Mouse (Mus musculus): ENCODE measurements around the gene Fras1. TPM values are rescaled to one million over a fixed set of nuclear protein-coding genes. Genes with fewer than 3 reads are reported as not detected.

Fras1 gene
- polyA plus RNA-seq, 1 experiment from 2014 or later, result 34.5 TPM

DNA sequence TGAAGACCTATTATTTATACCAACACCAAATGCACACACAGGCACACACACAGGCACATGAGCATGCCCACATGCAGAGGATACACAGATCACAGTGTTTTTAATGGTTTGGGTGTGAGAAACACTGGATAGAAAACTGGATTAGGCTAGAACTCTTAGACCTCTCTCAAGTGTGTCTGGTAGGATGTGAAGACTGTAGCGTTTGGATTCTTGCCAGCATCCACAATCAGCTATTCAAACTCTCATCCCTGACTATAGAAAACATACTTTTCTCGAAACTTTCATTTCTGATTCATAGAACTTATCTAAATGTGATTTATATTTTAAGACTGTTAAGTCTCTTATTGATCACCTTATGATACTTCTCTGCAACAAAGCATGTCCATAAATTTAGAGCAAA lies 34.5 kb downstream of the Fras1 start:
- Histone ChIP-seq H3K36me3 (ENCODE audit: control insufficient read depth, insufficient read depth, low read length) (no peaks in the 10 kb centered on the region), H3K27me3 (ENCODE audit: control insufficient read depth, insufficient read depth, low read length) (no peaks in the 10 kb centered on the region), H3K4me1 (ENCODE audit: control insufficient read depth in 2 of 2, insufficient read depth in 2 of 2, low read length in 2 of 2) (0 out of 4 replicates have a peak, but pooled peaks cover 0 to 3% of the 10 kb centered on the region in 2 experiments), H3K9me3 (ENCODE audit: control insufficient read depth, low read length) (no peaks in the 10 kb centered on the region), H3K9ac (ENCODE audit: low read length) (no peak overlapping the region), H3K27ac (replicated peaks in 1 of 2; ENCODE audit: control insufficient read depth in 1 of 2, insufficient read depth in 1 of 2, low read depth in 2 of 2, low read length in 2 of 2) (no peak overlapping the region), H3K4me2 (ENCODE audit: low read length) (no peak overlapping the region), H3K4me3 (ENCODE audit: control insufficient read depth in 1 of 2, insufficient read depth in 1 of 2, low read depth in 1 of 2, low read length in 2 of 2) (no peak overlapping the region)
- ATAC-seq (ENCODE audit: insufficient number of reproducible peaks, insufficient read depth, low FRiP score, low read depth), result no peak
- WGBS, result 55% methylated on average over 2 of the region's 2 CpGs

DNA sequence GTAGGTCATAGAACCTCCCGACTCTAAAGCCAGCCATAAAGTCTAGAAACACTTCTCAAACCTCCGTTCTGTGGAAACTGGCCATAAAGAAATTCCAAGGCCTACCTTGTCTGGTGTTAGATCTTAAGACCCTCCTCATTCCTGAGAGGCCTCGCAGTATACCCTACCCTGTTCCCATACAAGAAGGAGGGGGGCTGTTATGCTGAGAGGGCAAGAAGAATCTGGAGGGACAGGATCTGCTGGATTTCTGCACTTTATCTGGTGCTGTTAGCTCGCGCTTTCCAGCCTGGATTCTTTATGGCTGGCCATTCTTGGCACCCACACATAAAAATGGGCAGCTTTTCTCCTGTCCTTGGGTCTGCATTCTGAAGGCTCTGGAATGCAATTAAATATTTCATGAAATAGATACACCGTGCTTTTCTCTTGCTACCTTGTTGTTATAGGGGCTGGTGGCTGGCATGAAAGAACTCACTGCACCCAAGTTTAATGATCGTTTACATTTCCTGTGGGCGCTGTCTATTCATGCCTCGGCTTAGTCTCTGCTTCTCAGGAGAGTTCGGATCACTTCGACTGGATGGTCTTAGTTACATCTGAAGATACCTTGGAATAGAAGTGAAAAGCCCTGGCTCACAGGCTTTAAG lies 39.1 kb downstream of the Fras1 start:
- no peak overlapping the region for H3K4me2 ChIP-seq (ENCODE audit: low read length)
- H3K27ac ChIP-seq (replicated peaks in 1 of 2; ENCODE audit: control insufficient read depth in 1 of 2, insufficient read depth in 1 of 2, low read depth in 2 of 2, low read length in 2 of 2), result no peak overlapping the region
- ATAC-seq (ENCODE audit: insufficient number of reproducible peaks, insufficient read depth, low FRiP score, low read depth), result no peak
- H3K36me3 ChIP-seq (ENCODE audit: control insufficient read depth, insufficient read depth, low read length), result no peaks in the 10 kb centered on the region
- WGBS, result 74% methylated on average over 11 of the region's 11 CpGs
- no peak overlapping the region for H3K4me3 ChIP-seq (ENCODE audit: control insufficient read depth in 1 of 2, insufficient read depth in 1 of 2, low read depth in 1 of 2, low read length in 2 of 2)
- H3K4me1 ChIP-seq (ENCODE audit: control insufficient read depth in 2 of 2, insufficient read depth in 2 of 2, low read length in 2 of 2), result 0 out of 4 replicates have a peak, but pooled peaks cover 0 to 3% of the 10 kb centered on the region in 2 experiments
- H3K27me3 ChIP-seq (ENCODE audit: control insufficient read depth, insufficient read depth, low read length), result no peaks in the 10 kb centered on the region
- H3K9ac ChIP-seq (ENCODE audit: low read length), result no peak overlapping the region
- H3K9me3 ChIP-seq (ENCODE audit: control insufficient read depth, low read length), result no peaks in the 10 kb centered on the region

DNA sequence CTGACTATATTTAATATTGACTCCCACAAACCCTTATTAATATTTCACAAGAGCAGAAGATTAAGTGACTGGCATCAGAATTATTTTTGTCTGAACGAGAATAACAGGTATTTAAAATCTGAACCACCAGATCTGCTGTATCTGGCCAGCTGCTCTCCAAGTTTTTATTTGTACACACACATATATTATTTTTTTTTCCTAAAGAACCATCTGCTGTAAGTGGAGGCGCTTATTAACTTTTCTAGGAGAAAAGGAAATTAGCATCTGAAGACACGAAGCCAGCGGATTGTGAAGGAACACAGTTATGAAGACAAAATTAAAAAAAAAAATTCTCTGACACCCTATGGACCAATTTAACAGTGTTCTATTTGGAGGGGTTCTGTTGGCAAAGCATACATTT lies 43.4 kb downstream of the Fras1 start:
- Histone ChIP-seq H3K36me3 (ENCODE audit: control insufficient read depth, insufficient read depth, low read length) (no peaks in the 10 kb centered on the region), H3K4me3 (ENCODE audit: control insufficient read depth in 1 of 2, insufficient read depth in 1 of 2, low read depth in 1 of 2, low read length in 2 of 2) (no peak overlapping the region), H3K4me2 (ENCODE audit: low read length) (no peak overlapping the region), H3K27me3 (ENCODE audit: control insufficient read depth, insufficient read depth, low read length) (no peaks in the 10 kb centered on the region), H3K4me1 (ENCODE audit: control insufficient read depth in 2 of 2, insufficient read depth in 2 of 2, low read length in 2 of 2) (no peaks in the 10 kb centered on the region; a peak in 1 of 4 replicates), H3K27ac (replicated peaks in 1 of 2; ENCODE audit: control insufficient read depth in 1 of 2, insufficient read depth in 1 of 2, low read depth in 2 of 2, low read length in 2 of 2) (no peak overlapping the region), H3K9ac (ENCODE audit: low read length) (no peak overlapping the region), H3K9me3 (ENCODE audit: control insufficient read depth, low read length) (no peaks in the 10 kb centered on the region)
- ATAC-seq (ENCODE audit: insufficient number of reproducible peaks, insufficient read depth, low FRiP score, low read depth), result no peak
- WGBS, result 86% methylated on average over 4 of the region's 4 CpGs

DNA sequence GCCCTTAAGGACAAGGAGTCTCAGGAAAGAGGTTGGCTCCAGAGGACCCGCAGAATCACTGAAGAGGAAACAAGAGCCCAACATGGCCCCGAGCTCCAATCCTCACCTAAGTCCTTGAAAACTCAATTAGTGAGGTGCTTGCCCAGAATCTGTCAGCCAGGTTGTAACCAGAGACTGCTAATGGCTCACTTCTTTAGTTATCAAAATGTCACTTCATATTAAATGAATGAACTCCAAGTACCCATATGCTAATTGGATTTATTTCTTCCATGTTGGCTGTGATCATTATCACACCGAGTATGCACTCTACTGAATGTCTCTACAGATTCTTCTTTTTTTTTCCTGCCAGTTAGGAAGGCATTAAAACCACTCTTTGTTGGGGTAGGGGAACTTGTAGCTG lies 47.8 kb downstream of the Fras1 start:
- H3K4me1 ChIP-seq (ENCODE audit: control insufficient read depth in 2 of 2, insufficient read depth in 2 of 2, low read length in 2 of 2), result no peaks in the 10 kb centered on the region; a peak in 1 of 4 replicates
- H3K9ac ChIP-seq (ENCODE audit: low read length), result no peak overlapping the region
- H3K4me3 ChIP-seq (ENCODE audit: control insufficient read depth in 1 of 2, insufficient read depth in 1 of 2, low read depth in 1 of 2, low read length in 2 of 2), result no peak overlapping the region
- no peaks in the 10 kb centered on the region for H3K36me3 ChIP-seq (ENCODE audit: control insufficient read depth, insufficient read depth, low read length)
- no peaks in the 10 kb centered on the region for H3K27me3 ChIP-seq (ENCODE audit: control insufficient read depth, insufficient read depth, low read length)
- H3K4me2 ChIP-seq (ENCODE audit: low read length), result no peak overlapping the region
- no peak for ATAC-seq (ENCODE audit: insufficient number of reproducible peaks, insufficient read depth, low FRiP score, low read depth)
- 67% methylated on average over 3 of the region's 3 CpGs for WGBS
- no peak overlapping the region for H3K27ac ChIP-seq (replicated peaks in 1 of 2; ENCODE audit: control insufficient read depth in 1 of 2, insufficient read depth in 1 of 2, low read depth in 2 of 2, low read length in 2 of 2)
- no peaks in the 10 kb centered on the region for H3K9me3 ChIP-seq (ENCODE audit: control insufficient read depth, low read length)

DNA sequence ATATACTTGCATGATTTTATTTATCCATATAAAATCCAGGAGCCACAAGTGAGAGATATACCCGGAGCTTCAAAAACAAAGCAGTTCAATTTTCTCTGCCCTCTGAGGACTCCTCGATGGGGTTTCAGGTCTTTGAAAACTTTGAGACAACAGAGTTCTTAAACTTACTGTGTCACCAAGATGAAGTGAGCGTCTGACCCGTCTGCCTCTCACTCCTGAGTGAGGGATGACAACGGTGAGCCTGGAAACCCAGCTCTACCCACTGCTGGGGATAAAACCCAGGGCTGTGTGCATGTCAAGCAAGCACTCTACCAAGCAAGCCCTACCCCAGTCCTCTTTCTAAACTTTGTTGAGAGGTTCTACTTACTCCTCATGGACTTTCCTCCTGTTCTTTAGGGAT lies 49.0 kb downstream of the Fras1 start:
- Histone ChIP-seq H3K4me2 (ENCODE audit: low read length) (no peak overlapping the region), H3K4me3 (ENCODE audit: control insufficient read depth in 1 of 2, insufficient read depth in 1 of 2, low read depth in 1 of 2, low read length in 2 of 2) (no peak overlapping the region), H3K4me1 (ENCODE audit: control insufficient read depth in 2 of 2, insufficient read depth in 2 of 2, low read length in 2 of 2) (peaks cover 0 to 2% of the 10 kb centered on the region in 2 experiments; a peak in 1 of 4 replicates), H3K9ac (ENCODE audit: low read length) (no peak overlapping the region), H3K27ac (replicated peaks in 1 of 2; ENCODE audit: control insufficient read depth in 1 of 2, insufficient read depth in 1 of 2, low read depth in 2 of 2, low read length in 2 of 2) (no peak overlapping the region), H3K9me3 (ENCODE audit: control insufficient read depth, low read length) (no peaks in the 10 kb centered on the region), H3K27me3 (ENCODE audit: control insufficient read depth, insufficient read depth, low read length) (no peaks in the 10 kb centered on the region), H3K36me3 (ENCODE audit: control insufficient read depth, insufficient read depth, low read length) (no peaks in the 10 kb centered on the region)
- WGBS, result 79% methylated on average over 5 of the region's 5 CpGs
- no peak for ATAC-seq (ENCODE audit: insufficient number of reproducible peaks, insufficient read depth, low FRiP score, low read depth)

DNA sequence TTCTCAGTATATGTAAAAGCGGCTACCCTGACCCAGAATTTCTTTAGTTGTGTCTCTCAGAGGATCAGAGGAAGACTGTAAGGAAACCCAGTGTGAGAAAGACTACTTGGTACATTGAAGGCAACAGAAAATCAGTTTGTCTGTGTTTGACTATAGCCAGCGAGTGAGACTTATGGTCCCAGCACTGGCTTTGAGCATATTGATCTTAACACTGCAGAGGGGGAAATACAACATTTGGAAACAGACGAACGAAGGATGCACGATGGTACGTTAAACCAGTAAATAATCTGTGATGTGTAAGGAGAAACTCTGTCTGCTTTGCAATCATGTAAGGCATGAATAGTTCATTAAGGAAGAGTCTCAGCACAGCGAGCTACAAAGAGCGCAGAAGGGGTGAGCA lies 51.6 kb downstream of the Fras1 start:
- Histone ChIP-seq H3K27me3 (ENCODE audit: control insufficient read depth, insufficient read depth, low read length) (no peaks in the 10 kb centered on the region), H3K4me3 (ENCODE audit: control insufficient read depth in 1 of 2, insufficient read depth in 1 of 2, low read depth in 1 of 2, low read length in 2 of 2) (no peak overlapping the region), H3K27ac (replicated peaks in 1 of 2; ENCODE audit: control insufficient read depth in 1 of 2, insufficient read depth in 1 of 2, low read depth in 2 of 2, low read length in 2 of 2) (no peak overlapping the region), H3K4me1 (ENCODE audit: control insufficient read depth in 2 of 2, insufficient read depth in 2 of 2, low read length in 2 of 2) (peaks cover 5 to 10% of the 10 kb centered on the region in 2 experiments; a peak in 2 of 4 replicates), H3K4me2 (ENCODE audit: low read length) (no peak overlapping the region), H3K9me3 (ENCODE audit: control insufficient read depth, low read length) (no peaks in the 10 kb centered on the region), H3K36me3 (ENCODE audit: control insufficient read depth, insufficient read depth, low read length) (no peaks in the 10 kb centered on the region), H3K9ac (ENCODE audit: low read length) (no peak overlapping the region)
- WGBS, result 97% methylated on average over 8 of the region's 8 CpGs
- no peak for ATAC-seq (ENCODE audit: insufficient number of reproducible peaks, insufficient read depth, low FRiP score, low read depth)

DNA sequence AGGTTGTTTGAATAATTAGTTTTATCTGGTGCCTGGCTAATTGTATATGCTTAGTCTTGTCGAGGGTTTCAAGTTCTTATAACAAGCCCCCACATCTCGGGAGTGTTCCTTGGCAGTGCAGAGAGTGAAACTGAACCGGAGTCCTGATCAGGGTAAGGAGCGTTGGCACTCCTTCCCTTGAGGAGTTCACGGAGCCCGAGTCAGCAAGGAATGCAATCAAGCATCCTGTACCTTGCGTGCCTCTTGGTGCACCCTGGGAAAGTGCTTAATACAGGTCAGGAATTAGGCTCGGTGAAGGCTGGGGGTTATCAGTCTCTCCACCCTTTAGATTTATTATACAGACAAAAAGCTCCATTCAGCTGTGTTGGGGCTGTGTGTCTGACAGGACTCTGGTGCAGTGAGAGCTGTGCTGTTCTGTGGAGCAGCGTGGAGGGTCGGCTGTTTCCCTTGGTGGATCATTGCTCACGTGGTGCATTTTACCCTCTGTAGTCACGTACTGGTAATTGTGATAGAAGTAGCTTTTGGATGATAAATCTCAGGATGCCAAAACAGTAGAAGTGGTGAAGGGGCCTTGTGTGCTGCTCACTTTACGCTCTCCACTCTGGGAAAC lies 55.9 kb downstream of the Fras1 start:
- peaks cover 5 to 13% of the 10 kb centered on the region in 2 experiments; a peak in 2 of 4 replicates for H3K4me1 ChIP-seq (ENCODE audit: control insufficient read depth in 2 of 2, insufficient read depth in 2 of 2, low read length in 2 of 2)
- WGBS, result 60% methylated on average over 13 of the region's 13 CpGs
- ATAC-seq (ENCODE audit: insufficient number of reproducible peaks, insufficient read depth, low FRiP score, low read depth), result no peak

More for the DNA sequence above, 55.9 kb downstream of the Fras1 start:
- Histone ChIP-seq H3K9me3 (ENCODE audit: control insufficient read depth, low read length) (no peaks in the 10 kb centered on the region), H3K27ac (replicated peaks in 1 of 2; ENCODE audit: control insufficient read depth in 1 of 2, insufficient read depth in 1 of 2, low read depth in 2 of 2, low read length in 2 of 2) (no peak overlapping the region), H3K36me3 (ENCODE audit: control insufficient read depth, insufficient read depth, low read length) (no peaks in the 10 kb centered on the region), H3K9ac (ENCODE audit: low read length) (no peak overlapping the region), H3K4me2 (ENCODE audit: low read length) (no peak overlapping the region), H3K4me3 (ENCODE audit: control insufficient read depth in 1 of 2, insufficient read depth in 1 of 2, low read depth in 1 of 2, low read length in 2 of 2) (no peak overlapping the region), H3K27me3 (ENCODE audit: control insufficient read depth, insufficient read depth, low read length) (no peaks in the 10 kb centered on the region)

Measured in heart, embryonic 14.5 days (tissue).